10 mouse cellular contexts compared by ENCODE assay signal in genomic region chr2:57597694-57598358, GRCm38 (mm10).
DNase-seq lines count a peak whose midpoint lies in the region; ATAC-seq lines count a peak whose summit lies in the region.
"Had no signal": no experiment of that assay in that cellular context is flagged by ENCODE, and none has a peak within 500 bp of the region (broad histone marks: within the 10 kb centered on the region; RNA-seq: fewer than 3 reads in every experiment).

No protein-coding gene starts in this region.

- no peaks in the 10 kb centered on the region for H3K27me3 ChIP-seq in embryonic facial prominence, embryonic 11.5 days (ENCODE audit: control insufficient read depth, insufficient read depth, low read length)
- no peaks in the 10 kb centered on the region for H3K27me3 ChIP-seq in embryonic facial prominence, embryonic 10.5 days (replicated peaks; ENCODE audit: low read depth, poor library complexity, severe bottlenecking)
- H3K27me3 ChIP-seq in forebrain, embryonic 12.5 days: no peaks in the 10 kb centered on the region
- H3K27me3 ChIP-seq in neural tube, embryonic 11.5 days (ENCODE audit: control insufficient read depth, insufficient read depth, low read length): no peaks in the 10 kb centered on the region

- H3K27ac ChIP-seq in embryonic facial prominence, embryonic 11.5 days (replicated peaks; ENCODE audit: low read depth, low read length): no peak overlapping the region
- no peak overlapping the region for H3K27ac ChIP-seq in embryonic facial prominence, embryonic 10.5 days (replicated peaks)
- peak overlapping the region; percentile 65 for H3K27ac ChIP-seq in forebrain, embryonic 12.5 days
- H3K27ac ChIP-seq in neural tube, embryonic 11.5 days (ENCODE audit: low read depth, low read length): no peak overlapping the region

- no peaks in the 10 kb centered on the region for H3K4me1 ChIP-seq in embryonic facial prominence, embryonic 11.5 days (ENCODE audit: control insufficient read depth, insufficient read depth, low read length)
- peaks cover 9% of the 10 kb centered on the region for H3K4me1 ChIP-seq in embryonic facial prominence, embryonic 10.5 days
- peaks cover 7% of the 10 kb centered on the region; the same call in 1 of the 2 replicates for H3K4me1 ChIP-seq in forebrain, embryonic 12.5 days
- H3K4me1 ChIP-seq in neural tube, embryonic 11.5 days (ENCODE audit: control insufficient read depth, insufficient read depth, low read length): no peaks in the 10 kb centered on the region

- no peaks in the 10 kb centered on the region for H3K9me3 ChIP-seq in embryonic facial prominence, embryonic 11.5 days (replicated peaks; ENCODE audit: control insufficient read depth, low read length)
- H3K9me3 ChIP-seq in embryonic facial prominence, embryonic 10.5 days: no peaks in the 10 kb centered on the region
- H3K9me3 ChIP-seq in forebrain, embryonic 12.5 days: no peaks in the 10 kb centered on the region
- H3K9me3 ChIP-seq in neural tube, embryonic 11.5 days (ENCODE audit: control insufficient read depth, low read length): no peaks in the 10 kb centered on the region

- H3K36me3 ChIP-seq in embryonic facial prominence, embryonic 11.5 days (replicated peaks; ENCODE audit: control insufficient read depth, insufficient read depth, low read depth, low read length): no peaks in the 10 kb centered on the region
- no peaks in the 10 kb centered on the region for H3K36me3 ChIP-seq in embryonic facial prominence, embryonic 10.5 days (replicated peaks)
- H3K36me3 ChIP-seq in forebrain, embryonic 12.5 days (replicated peaks): no peaks in the 10 kb centered on the region
- H3K36me3 ChIP-seq in neural tube, embryonic 11.5 days (ENCODE audit: control insufficient read depth, insufficient read depth, low read length): no peaks in the 10 kb centered on the region

- no peak overlapping the region for H3K4me3 ChIP-seq in embryonic facial prominence, embryonic 11.5 days (ENCODE audit: low read depth, low read length)
- H3K4me3 ChIP-seq in embryonic facial prominence, embryonic 10.5 days: no peak overlapping the region
- H3K4me3 ChIP-seq in forebrain, embryonic 12.5 days (replicated peaks): no peak overlapping the region
- H3K4me3 ChIP-seq in neural tube, embryonic 11.5 days (ENCODE audit: low read depth, low read length): no peak overlapping the region

- no peak for DNase-seq in embryonic facial prominence, embryonic 11.5 days (ENCODE audit: low spot score)
- no peak for DNase-seq in embryonic facial prominence, embryonic 10.5 days (ENCODE audit: low spot score)
- DNase-seq in layer of hippocampus, postnatal 10 days (ENCODE audit: low spot score in 2 of 2): peak; percentile 19 to 36
- peak; percentile 35 for DNase-seq in neural tube, embryonic 11.5 days (ENCODE audit: low spot score)
- no peak for DNase-seq in kidney, postnatal 10 days
- DNase-seq in right cerebral cortex, postnatal 14 days: no peak
- no peak for DNase-seq in thymus, postnatal 25 days
- DNase-seq: liver, postnatal 0 days had no signal

- H3K9ac ChIP-seq in embryonic facial prominence, embryonic 11.5 days (replicated peaks; ENCODE audit: low read length): no peak overlapping the region
- no peak overlapping the region for H3K9ac ChIP-seq in forebrain, embryonic 12.5 days
- no peak overlapping the region for H3K9ac ChIP-seq in neural tube, embryonic 11.5 days (ENCODE audit: low read length)
- H3K9ac ChIP-seq: liver, postnatal 0 days had no signal

- peak; percentile 59 for ATAC-seq in embryonic facial prominence, embryonic 11.5 days (replicated peaks; ENCODE audit: insufficient number of reproducible peaks, low FRiP score, low TSS enrichment, low read depth)
- ATAC-seq in forebrain, embryonic 12.5 days (ENCODE audit: low FRiP score): peak; percentile 91
- ATAC-seq in neural tube, embryonic 11.5 days (ENCODE audit: insufficient read depth, low FRiP score, low TSS enrichment): peak; percentile 78
- ATAC-seq: intestine, postnatal 0 days; liver, postnatal 0 days had no signal

- 40% methylated on average over 9 of the region's 9 CpGs for WGBS in embryonic facial prominence, embryonic 11.5 days
- WGBS in embryonic facial prominence, embryonic 10.5 days: 51% methylated on average over 9 of the region's 9 CpGs
- WGBS in forebrain, embryonic 12.5 days: 31% methylated on average over 9 of the region's 9 CpGs
- WGBS in neural tube, embryonic 11.5 days: 14% methylated on average over 9 of the region's 9 CpGs

- no peak overlapping the region for H3K4me2 ChIP-seq in embryonic facial prominence, embryonic 11.5 days (ENCODE audit: low read depth, low read length)
- peak overlapping the region; percentile 33 for H3K4me2 ChIP-seq in forebrain, embryonic 12.5 days
- H3K4me2 ChIP-seq in neural tube, embryonic 11.5 days (ENCODE audit: low read depth): no peak overlapping the region

Comparison
In these comparisons a context has a peak if more than half of its experiments do, and no peak if none do; other contexts are left out.
1. DNase-seq: peak in layer of hippocampus, postnatal 10 days (2 of 2) and neural tube, embryonic 11.5 days (single experiment); none in embryonic facial prominence, embryonic 11.5 days (single experiment), embryonic facial prominence, embryonic 10.5 days (single experiment), kidney, postnatal 10 days (single experiment), right cerebral cortex, postnatal 14 days (single experiment) and thymus, postnatal 25 days (single experiment).
2. Peak in every context shown above with its lines, with median percentiles within 50 percentile points of each other: ATAC-seq.